Mouse (Mus musculus) liver, adult 2 months (tissue): ENCODE data around the gene Iqgap3. TPM values are rescaled to one million over a fixed set of nuclear protein-coding genes. Genes with fewer than 3 reads are reported as not detected.
A peak's percentile ranks its signal among the peaks of the same experiment; 100 is the strongest.

Source experiments
- DNase-seq: peaks from one replicate; pipeline ENCODE4 v3.0.0-alpha.2; 2011; ENCODE audit warnings: low read depth, low spot score; ENCODE audit errors: extremely low read depth
- H3K27ac ChIP-seq: fragments of 200-500 bp; replicated peaks from 2 replicates; pipeline ENCODE4 v1.5.1; 2012; ENCODE audit warnings: low read depth, mild to moderate bottlenecking, control low read depth, inconsistent platforms, low read length; ENCODE audit not compliant: insufficient read depth
- H3K27me3 ChIP-seq: fragments of 200-500 bp; 2 replicates; pipeline ENCODE4 v1.6.1; 2012; ENCODE audit warnings: mild to moderate bottlenecking, moderate library complexity, low read length, inconsistent platforms; ENCODE audit not compliant: control insufficient read depth, insufficient read depth
- H3K36me3 ChIP-seq: fragments of 200-500 bp; 2 replicates; pipeline ENCODE4 v1.6.1; 2012; ENCODE audit warnings: low read length, inconsistent platforms; ENCODE audit not compliant: control insufficient read depth, insufficient read depth
- H3K4me1 ChIP-seq: fragments of 200-500 bp; 2 replicates; pipeline ENCODE4 v1.6.1; 2011; ENCODE audit warnings: low read length; ENCODE audit not compliant: control insufficient read depth, insufficient read depth
- H3K4me3 ChIP-seq: fragments of 200-500 bp; 2 replicates; pipeline ENCODE4 v1.5.1; 2011; ENCODE audit warnings: low read depth, mild to moderate bottlenecking, control low read depth, low read length, moderate library complexity; ENCODE audit not compliant: insufficient read depth
- H3K79me2 ChIP-seq: fragments of 200-500 bp; 2 replicates; pipeline ENCODE4 v1.6.1; 2012; ENCODE audit warnings: inconsistent platforms, mild to moderate bottlenecking, low read length, moderate library complexity; ENCODE audit not compliant: control insufficient read depth, insufficient read depth
- H3K9ac ChIP-seq: fragments of 200-500 bp; 2 replicates; pipeline ENCODE4 v1.6.1; 2012; ENCODE audit warnings: low read depth, mild to moderate bottlenecking, control low read depth, inconsistent platforms, low read length
- CTCF ChIP-seq: fragments of 200-500 bp; IDR thresholded peaks from 2 replicates; pipeline ENCODE4 v1.5.1; 2011; ENCODE audit warnings: low read depth, low read length, control low read depth
- POLR2A ChIP-seq: fragments of 200-500 bp; IDR thresholded peaks from 2 replicates; pipeline ENCODE4 v1.6.1; 2011; ENCODE audit warnings: low read length, control low read depth; ENCODE audit not compliant: insufficient read depth; ENCODE audit errors: extremely low read depth
- WGBS: fragments of 180-500 bp; shearing (Covaris S2); methylation state at CpG from one replicate; pipeline ENCODE4 v1.1.7; 2018; 5-methylcytosine and 5-hydroxymethylcytosine counted together
- polyA plus RNA-seq: library from polyadenylated mRNA; depleted of rRNA; stranded (reverse); fragments of >200 nt; gene quantifications from 2 replicates; pipeline ENCODE4 v1.2.3, GENCODE M21; 2012
- total RNA-seq: library from RNA; depleted of rRNA; stranded (reverse); fragments of >200 nt; gene quantifications from 2 replicates; pipeline ENCODE4 v1.2.3, GENCODE M21; 2014

Iqgap3 gene
- total and polyA plus RNA-seq, 2 experiments: 0.16 to 0.18 TPM

- Histone ChIP-seq H3K9ac (no peak overlapping the region), H3K4me3 (no peak overlapping the region), H3K36me3 (0 out of 2 replicates have a peak, but pooled peaks cover 2% of the 10 kb centered on the region), H3K27me3 (no peaks in the 10 kb centered on the region), H3K79me2 (no peaks in the 10 kb centered on the region), H3K4me1 (peaks cover 3% of the 10 kb centered on the region), H3K27ac (no peak overlapping the region)
- no peak for DNase-seq
- no peak for TF ChIP-seq CTCF
- TF ChIP-seq POLR2A: no peak
- WGBS: 92% methylated on average over 6 of the region's 6 CpGs
Measured at GRCm38 (mm10) chr3:88057030-88057429, 24.7 kb upstream of the Iqgap3 start.

DNA sequence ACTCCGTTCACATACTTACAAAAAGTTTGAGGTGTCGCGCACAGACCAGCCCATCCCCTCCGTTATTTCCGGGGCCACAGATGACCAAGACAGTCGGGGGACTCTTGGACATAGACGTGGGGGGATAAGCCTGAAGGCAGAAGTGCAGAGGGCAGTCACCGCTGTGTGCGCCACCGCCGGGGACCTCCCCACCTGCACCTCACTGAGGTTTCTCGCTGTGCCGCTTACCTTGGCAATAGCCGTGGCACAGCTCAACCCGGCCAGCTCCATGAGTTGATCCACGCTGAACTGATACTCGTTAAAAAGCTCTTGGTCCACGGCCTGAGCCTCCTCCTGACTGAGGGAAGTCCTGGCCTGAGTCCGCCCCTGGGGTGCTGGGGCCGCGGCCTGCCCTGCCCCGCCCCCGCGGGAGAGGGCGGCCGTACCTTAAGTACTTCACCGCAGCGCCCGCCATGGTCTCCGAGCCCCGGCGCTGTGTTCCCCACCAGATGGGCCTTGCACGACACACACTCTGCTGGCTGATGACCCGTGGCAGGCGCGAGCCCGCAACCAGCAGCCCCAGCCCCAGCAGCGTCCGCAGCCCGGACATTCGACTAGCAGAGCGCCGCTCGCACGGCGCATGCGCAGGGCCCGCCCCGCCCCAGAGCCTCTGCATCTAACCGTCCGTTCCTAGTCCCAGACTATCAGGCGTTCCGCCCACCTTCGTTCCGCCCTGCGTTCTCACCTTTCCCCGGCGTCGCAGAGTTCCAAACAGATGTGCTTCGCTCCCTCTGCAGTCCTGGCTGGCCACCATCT is 23.7 kb upstream of the Iqgap3 start, which contains the start of gene Naxe:
Naxe (minus strand) TSS at position 594 of the 795 bp plus-strand sequence.
- Histone ChIP-seq H3K27me3 (no peaks in the 10 kb centered on the region), H3K27ac (peak within 1 kb of the TSS; percentile 74), H3K4me1 (peaks cover 3% of the 10 kb centered on the region), H3K9ac (peak within 1 kb of the TSS; percentile 92), H3K36me3 (0 out of 2 replicates have a peak, but pooled peaks cover 2% of the 10 kb centered on the region), H3K4me3 (peak within 1 kb of the TSS; percentile 84), H3K79me2 (no peaks in the 10 kb centered on the region)
- no peak for TF ChIP-seq CTCF
- TF ChIP-seq POLR2A: peak; percentile 63; the same call in 1 of the 2 replicates
- peak; percentile 79 for DNase-seq
- WGBS: under 1% methylated on average over 60 of the region's 60 CpGs

- H3K9ac ChIP-seq: no peak overlapping the region
- no peak for TF ChIP-seq POLR2A
- TF ChIP-seq CTCF: no peak
- no peak for DNase-seq
- no peak overlapping the region for H3K4me3 ChIP-seq
- no peak overlapping the region for H3K27ac ChIP-seq
- H3K36me3 ChIP-seq: no peaks in the 10 kb centered on the region
- H3K27me3 ChIP-seq: no peaks in the 10 kb centered on the region
- no peaks in the 10 kb centered on the region for H3K4me1 ChIP-seq
- 51% methylated on average over 2 of the region's 2 CpGs for WGBS
- H3K79me2 ChIP-seq: no peaks in the 10 kb centered on the region
Measured at GRCm38 (mm10) chr3:88068386-88068785, 13.4 kb upstream of the Iqgap3 start.

DNA sequence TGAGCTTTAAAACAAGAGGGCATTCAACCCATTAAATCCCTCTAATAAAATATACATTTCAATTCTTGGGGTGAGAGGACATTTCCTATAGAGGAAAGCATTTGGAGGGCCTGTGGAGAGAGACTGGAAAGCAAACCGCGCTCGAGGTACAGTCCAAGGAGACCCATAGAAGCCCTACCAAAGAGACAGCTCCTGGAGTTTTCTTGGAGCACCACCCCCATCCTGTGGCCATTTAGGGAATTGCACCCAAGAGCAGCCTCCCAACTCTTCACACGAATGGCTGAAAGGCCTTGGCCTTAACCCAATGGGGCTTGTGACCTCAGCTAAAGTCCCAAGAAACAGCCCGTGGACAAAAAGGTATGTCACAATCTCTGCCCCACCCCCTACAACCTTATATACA is 10.0 kb upstream of the Iqgap3 start:
- WGBS: 3% methylated on average over 5 of the region's 5 CpGs
- H3K9ac ChIP-seq: no peak overlapping the region
- H3K27ac ChIP-seq: no peak overlapping the region
- TF ChIP-seq POLR2A (no peak), CTCF (peak; percentile 84)
- H3K79me2 ChIP-seq: no peaks in the 10 kb centered on the region
- H3K4me3 ChIP-seq: no peak overlapping the region
- H3K27me3 ChIP-seq: no peaks in the 10 kb centered on the region
- no peaks in the 10 kb centered on the region for H3K4me1 ChIP-seq
- no peaks in the 10 kb centered on the region for H3K36me3 ChIP-seq
- DNase-seq: peak; percentile 48

- no peak for DNase-seq
- Histone ChIP-seq H3K79me2 (no peaks in the 10 kb centered on the region), H3K4me1 (no peaks in the 10 kb centered on the region), H3K36me3 (no peaks in the 10 kb centered on the region), H3K4me3 (no peak overlapping the region), H3K27me3 (no peaks in the 10 kb centered on the region), H3K27ac (no peak overlapping the region), H3K9ac (no peak overlapping the region)
- TF ChIP-seq POLR2A: no peak
- no peak for TF ChIP-seq CTCF
- 61% methylated on average over 2 of the region's 2 CpGs for WGBS
Measured at GRCm38 (mm10) chr3:88073631-88074030, 8.1 kb upstream of the Iqgap3 start.

GRCm38 (mm10) chr3:88074351-88074750 is 7.4 kb upstream of the Iqgap3 start:
- no peaks in the 10 kb centered on the region for H3K4me1 ChIP-seq
- TF ChIP-seq POLR2A: no peak
- TF ChIP-seq CTCF: no peak
- H3K27me3 ChIP-seq: no peaks in the 10 kb centered on the region
- no peak overlapping the region for H3K9ac ChIP-seq
- H3K4me3 ChIP-seq: no peak overlapping the region
- H3K36me3 ChIP-seq: no peaks in the 10 kb centered on the region
- DNase-seq: no peak
- H3K79me2 ChIP-seq: no peaks in the 10 kb centered on the region
- 85% methylated on average over 2 of the region's 2 CpGs for WGBS
- H3K27ac ChIP-seq: no peak overlapping the region
